Mouse (Mus musculus): ENCODE data around the gene Thsd4. TPM values are rescaled to one million over a fixed set of nuclear protein-coding genes. Genes with fewer than 3 reads are reported as not detected.

Thsd4 gene
- polyA plus RNA-seq, 1 experiment from 2014 or later = 19.5 TPM

DNA sequence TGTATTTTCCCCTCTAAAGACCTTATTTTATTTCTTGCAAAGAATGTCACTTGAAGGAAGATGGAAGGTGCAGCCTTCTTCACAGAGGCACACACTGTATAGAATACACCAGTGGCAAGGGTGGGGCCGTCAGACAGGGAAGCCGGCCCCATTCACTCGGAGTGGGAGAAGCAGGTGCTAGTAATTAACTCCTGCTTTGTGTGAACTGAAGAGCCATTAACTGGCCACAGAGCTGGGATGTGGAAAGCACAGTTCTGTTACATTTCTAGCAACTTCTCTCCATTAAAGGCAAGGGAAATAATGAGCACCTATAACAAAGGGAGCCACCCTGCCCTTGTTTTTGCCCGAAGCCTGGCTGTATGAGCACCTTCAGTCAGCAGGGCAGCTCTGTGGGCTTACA, 374.4 kb downstream of the Thsd4 start:
- no peaks in the 10 kb centered on the region for H3K4me1 ChIP-seq
- H3K36me3 ChIP-seq = no peaks in the 10 kb centered on the region
- H3K27me3 ChIP-seq (ENCODE audit: insufficient read depth, poor library complexity, severe bottlenecking) = no peaks in the 10 kb centered on the region
- WGBS = 80% methylated on average over 4 of the region's 4 CpGs
- H3K4me3 ChIP-seq = no peak overlapping the region
- H3K9me3 ChIP-seq = no peaks in the 10 kb centered on the region
- DNase-seq (ENCODE audit: low spot score) = no peak
- H3K27ac ChIP-seq = no peak overlapping the region

DNA sequence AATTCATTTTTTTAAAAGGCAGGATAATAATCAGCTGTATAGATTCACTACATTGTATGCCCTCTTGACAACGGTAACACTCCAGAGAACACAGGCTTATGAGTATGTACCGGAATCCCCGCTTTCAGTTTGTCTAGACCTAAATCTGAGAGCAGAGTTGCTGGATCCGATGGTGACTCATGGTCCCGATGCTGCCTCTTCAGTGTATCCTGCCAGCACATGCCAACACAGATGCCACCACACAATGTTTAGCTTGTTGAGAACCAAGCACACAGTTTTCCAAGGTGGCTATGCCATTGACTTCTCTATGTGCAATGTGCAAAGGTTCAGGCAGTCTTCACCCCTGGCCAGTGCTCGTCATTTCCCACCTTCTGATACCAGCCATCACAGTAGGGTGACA, 378.0 kb downstream of the Thsd4 start:
- WGBS = 93% methylated on average over 6 of the region's 6 CpGs
- H3K4me1 ChIP-seq = peaks cover 27% of the 10 kb centered on the region
- H3K9me3 ChIP-seq = no peaks in the 10 kb centered on the region
- no peak for DNase-seq (ENCODE audit: low spot score)
- no peak overlapping the region for H3K27ac ChIP-seq
- H3K4me3 ChIP-seq = no peak overlapping the region
- no peaks in the 10 kb centered on the region for H3K36me3 ChIP-seq
- no peaks in the 10 kb centered on the region for H3K27me3 ChIP-seq (ENCODE audit: insufficient read depth, poor library complexity, severe bottlenecking)

DNA sequence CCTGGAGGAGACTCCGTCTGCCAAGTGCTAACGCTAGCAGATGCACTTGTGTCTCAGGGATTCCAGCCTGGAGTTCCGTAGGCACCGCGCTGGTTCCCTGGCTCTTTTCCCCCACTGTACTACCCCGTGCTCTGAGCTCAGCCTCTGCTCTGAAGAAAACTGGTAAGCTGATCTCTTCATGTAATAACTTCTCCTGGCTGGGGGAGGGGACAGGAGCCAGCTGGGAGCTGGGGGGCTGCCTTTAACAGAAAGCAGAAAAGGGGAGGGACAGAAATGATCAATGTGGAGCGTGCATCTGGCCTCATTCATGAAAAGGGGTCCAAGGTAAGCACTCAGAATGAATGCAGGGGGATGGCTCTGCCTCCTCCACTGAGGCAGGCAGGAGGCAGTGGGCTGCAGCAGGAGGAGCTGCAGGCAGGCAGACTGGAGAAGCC, 380.7 kb downstream of the Thsd4 start:
- no peak overlapping the region for H3K27ac ChIP-seq
- no peak for DNase-seq (ENCODE audit: low spot score)
- H3K4me1 ChIP-seq = peaks cover 27% of the 10 kb centered on the region
- no peak overlapping the region for H3K4me3 ChIP-seq
- H3K9me3 ChIP-seq = no peaks in the 10 kb centered on the region
- H3K36me3 ChIP-seq = no peaks in the 10 kb centered on the region
- no peaks in the 10 kb centered on the region for H3K27me3 ChIP-seq (ENCODE audit: insufficient read depth, poor library complexity, severe bottlenecking)
- 59% methylated on average over 7 of the region's 7 CpGs for WGBS

DNA sequence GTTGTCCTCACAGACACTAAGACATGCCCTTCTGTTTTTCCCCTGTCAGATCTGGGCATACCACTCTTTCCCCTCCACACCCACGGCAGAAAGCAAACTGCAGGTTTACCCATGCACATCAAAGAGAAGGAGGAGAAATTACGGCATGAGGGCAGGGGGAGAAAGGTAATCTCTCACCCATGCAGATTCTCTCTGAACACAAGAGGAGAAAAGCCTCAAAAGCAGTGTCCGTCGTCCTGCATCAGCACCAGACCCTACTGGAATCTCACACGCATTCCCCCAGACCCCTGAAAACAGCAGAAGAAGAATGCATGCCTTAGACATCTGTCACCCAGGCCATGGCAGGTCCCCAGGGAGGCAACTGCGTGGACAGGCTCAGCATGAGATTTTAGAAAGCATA, 381.4 kb downstream of the Thsd4 start:
- peak overlapping the region; percentile 2; the same call in 1 of the 2 replicates for H3K27ac ChIP-seq
- 48% methylated on average over 6 of the region's 6 CpGs for WGBS

DNA sequence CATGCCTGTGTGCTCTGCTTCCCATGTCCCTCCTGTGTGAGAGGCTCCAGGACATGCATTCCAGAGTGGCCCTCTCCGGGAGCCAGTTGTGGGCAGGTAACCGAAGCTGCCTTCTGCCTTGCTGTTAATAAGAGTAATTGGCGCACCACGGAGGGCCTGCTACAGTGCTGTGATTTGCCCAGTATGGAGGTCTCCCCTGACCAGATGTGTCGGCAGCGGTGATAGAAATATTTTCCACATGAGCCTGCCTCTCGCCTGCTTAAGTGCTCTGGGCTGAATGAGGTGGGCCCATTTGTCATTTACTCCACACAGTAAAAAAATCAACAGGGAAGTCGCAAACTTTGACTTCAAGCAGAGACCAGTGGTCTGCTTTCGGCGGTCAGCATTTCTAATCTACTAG, 382.4 kb downstream of the Thsd4 start:
- DNase-seq (ENCODE audit: low spot score) = no peak
- Histone ChIP-seq H3K4me3 (no peak overlapping the region), H3K9me3 (no peaks in the 10 kb centered on the region), H3K27ac (peak overlapping the region; percentile 64; the same call in 1 of the 2 replicates), H3K4me1 (peaks cover 27% of the 10 kb centered on the region), H3K36me3 (no peaks in the 10 kb centered on the region), H3K27me3 (ENCODE audit: insufficient read depth, poor library complexity, severe bottlenecking) (no peaks in the 10 kb centered on the region)
- WGBS = 72% methylated on average over 10 of the region's 10 CpGs

More for the DNA sequence above, 381.4 kb downstream of the Thsd4 start:
- no peaks in the 10 kb centered on the region for H3K9me3 ChIP-seq
- H3K4me3 ChIP-seq = no peak overlapping the region
- no peaks in the 10 kb centered on the region for H3K36me3 ChIP-seq
- peaks cover 27% of the 10 kb centered on the region for H3K4me1 ChIP-seq
- DNase-seq (ENCODE audit: low spot score) = no peak
- H3K27me3 ChIP-seq (ENCODE audit: insufficient read depth, poor library complexity, severe bottlenecking) = no peaks in the 10 kb centered on the region

DNA sequence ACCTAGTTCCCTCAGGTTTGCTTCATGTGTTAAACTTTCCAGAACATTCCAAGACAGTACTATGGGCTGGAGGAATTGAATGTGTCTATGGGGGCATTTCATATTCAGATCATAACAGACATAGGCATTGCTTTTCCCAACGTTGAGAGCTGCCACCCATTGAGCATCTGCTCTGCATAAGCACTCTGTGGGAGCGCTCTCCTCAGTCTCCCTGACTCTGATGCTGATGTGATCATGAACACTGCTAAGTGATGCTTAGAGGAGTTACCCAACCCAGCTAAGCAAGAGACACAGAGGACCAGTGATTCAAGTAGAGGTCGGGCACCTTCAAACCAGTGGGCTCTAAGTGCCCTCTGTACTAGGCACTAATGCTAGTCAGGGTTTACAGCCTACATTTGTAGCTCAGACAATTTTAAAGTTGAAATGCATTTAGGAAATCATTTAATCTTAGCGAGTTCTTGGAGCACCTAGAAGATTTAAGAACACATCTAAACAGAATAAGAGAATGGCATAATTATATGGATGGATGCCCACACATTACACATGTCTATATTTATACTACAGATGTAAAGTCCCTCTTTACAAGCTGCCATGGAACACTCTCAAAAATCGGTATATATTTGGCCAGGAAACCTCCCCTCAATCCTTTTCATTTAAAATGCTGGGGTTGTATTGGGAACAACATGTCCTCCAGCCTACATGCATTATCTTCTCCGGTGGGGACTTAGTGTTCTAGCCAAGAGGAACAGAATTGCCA, 392.4 kb downstream of the Thsd4 start:
- 76% methylated on average over 6 of the region's 6 CpGs for WGBS
- no peak overlapping the region for H3K27ac ChIP-seq
- no peaks in the 10 kb centered on the region for H3K9me3 ChIP-seq
- peaks cover 2% of the 10 kb centered on the region for H3K4me1 ChIP-seq
- no peaks in the 10 kb centered on the region for H3K27me3 ChIP-seq (ENCODE audit: insufficient read depth, poor library complexity, severe bottlenecking)
- H3K4me3 ChIP-seq = no peak overlapping the region
- DNase-seq (ENCODE audit: low spot score) = no peak
- no peaks in the 10 kb centered on the region for H3K36me3 ChIP-seq

DNA sequence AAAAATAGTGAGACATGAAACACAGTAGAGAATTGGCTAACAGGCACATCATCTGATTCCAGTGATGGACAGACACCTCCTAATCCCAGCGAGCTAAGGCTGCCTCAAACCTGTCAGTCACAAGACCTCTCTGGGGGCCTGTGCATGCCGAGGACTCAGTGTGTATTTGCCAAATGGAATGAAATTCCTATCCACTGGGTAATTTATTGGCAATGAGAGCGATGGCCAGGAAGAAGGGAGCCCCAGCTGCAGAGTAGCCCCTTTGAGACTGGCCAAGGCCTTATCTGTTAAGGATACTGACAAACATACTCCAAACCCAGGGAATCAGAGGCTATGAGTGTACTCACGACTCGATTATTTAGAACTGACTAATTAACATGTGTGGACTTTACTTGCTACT, 394.9 kb downstream of the Thsd4 start:
- Histone ChIP-seq H3K27me3 (ENCODE audit: insufficient read depth, poor library complexity, severe bottlenecking) (no peaks in the 10 kb centered on the region), H3K4me1 (peaks cover 11% of the 10 kb centered on the region), H3K36me3 (no peaks in the 10 kb centered on the region), H3K4me3 (no peak overlapping the region), H3K9me3 (no peaks in the 10 kb centered on the region), H3K27ac (no peak overlapping the region)
- no peak for DNase-seq (ENCODE audit: low spot score)
- WGBS = 67% methylated on average over 5 of the region's 5 CpGs

DNA sequence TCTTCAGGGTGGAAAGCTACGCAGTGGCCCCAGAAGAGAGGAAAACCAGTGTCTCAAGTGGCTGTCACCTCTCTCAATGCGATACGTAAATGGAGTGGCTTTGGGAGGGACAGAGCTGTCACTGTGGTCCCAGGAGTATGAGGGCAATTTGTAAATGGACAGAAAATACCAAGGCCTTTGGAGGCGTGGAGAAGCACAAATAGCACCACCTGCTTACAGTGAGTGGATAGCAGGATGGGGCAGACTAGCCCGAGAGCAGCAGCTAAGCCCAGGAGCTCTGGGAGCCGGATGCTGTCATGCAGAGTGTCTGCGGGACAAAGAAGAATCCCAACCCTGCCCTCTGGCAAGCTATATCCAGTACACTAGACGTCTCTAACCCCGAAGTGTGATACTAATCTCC, 397.7 kb downstream of the Thsd4 start:
- Histone ChIP-seq H3K27ac (no peak overlapping the region), H3K4me1 (peaks cover 20% of the 10 kb centered on the region), H3K27me3 (ENCODE audit: insufficient read depth, poor library complexity, severe bottlenecking) (no peaks in the 10 kb centered on the region), H3K9me3 (no peaks in the 10 kb centered on the region), H3K4me3 (no peak overlapping the region), H3K36me3 (no peaks in the 10 kb centered on the region)
- WGBS = 58% methylated on average over 9 of the region's 9 CpGs
- no peak for DNase-seq (ENCODE audit: low spot score)

DNA sequence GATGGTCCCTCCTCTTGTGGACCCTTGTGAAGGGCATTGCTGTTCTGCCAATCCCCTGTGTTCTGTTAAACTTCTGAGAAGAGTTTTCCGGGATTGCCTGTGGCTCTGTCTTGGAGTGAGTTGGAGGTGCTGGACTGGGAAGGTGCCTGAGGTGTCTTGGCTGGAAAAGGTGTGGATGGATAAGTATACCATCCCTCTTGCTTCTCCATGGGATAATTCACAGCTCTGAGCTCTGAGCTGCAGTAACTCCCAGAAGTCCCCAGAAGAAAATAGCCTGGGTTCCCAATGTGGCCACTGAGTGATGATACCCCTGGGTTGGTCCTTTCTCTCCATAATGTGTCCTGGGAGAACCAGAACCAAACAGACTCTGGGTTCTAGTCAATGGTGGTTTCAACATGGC, 398.8 kb downstream of the Thsd4 start:
- Histone ChIP-seq H3K4me1 (peaks cover 20% of the 10 kb centered on the region), H3K27ac (no peak overlapping the region), H3K9me3 (no peaks in the 10 kb centered on the region), H3K36me3 (no peaks in the 10 kb centered on the region), H3K27me3 (ENCODE audit: insufficient read depth, poor library complexity, severe bottlenecking) (no peaks in the 10 kb centered on the region), H3K4me3 (no peak overlapping the region)
- 78% methylated on average over 1 of the region's 1 CpGs for whole genome bisulfite sequencing
- no peak for DNase-seq (ENCODE audit: low spot score)

DNA sequence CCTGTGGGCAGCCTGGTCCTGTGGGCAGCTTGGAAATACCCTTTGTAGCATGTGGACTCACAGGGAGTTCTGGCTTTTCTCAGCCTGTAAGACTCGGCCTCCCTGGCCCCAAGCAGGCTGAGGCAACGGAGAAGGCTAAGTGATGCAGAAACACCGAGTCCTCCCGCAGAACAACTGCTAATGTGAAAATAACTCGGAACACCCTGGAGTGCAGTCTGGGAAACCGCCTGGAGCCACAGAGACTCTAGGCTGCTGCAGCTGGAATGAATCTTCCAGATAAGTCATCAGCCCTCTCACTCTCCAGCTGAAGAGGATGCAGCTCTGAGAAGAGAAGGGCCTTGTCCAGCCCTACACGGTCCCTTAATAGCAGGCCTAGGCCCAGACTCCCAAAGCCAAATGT, 402.0 kb downstream of the Thsd4 start:
- Histone ChIP-seq H3K9me3 (no peaks in the 10 kb centered on the region), H3K4me3 (no peak overlapping the region), H3K27ac (0 out of 2 replicates have a peak overlapping the region, but pooled peaks have one; percentile 13), H3K4me1 (peaks cover 20% of the 10 kb centered on the region), H3K36me3 (no peaks in the 10 kb centered on the region), H3K27me3 (ENCODE audit: insufficient read depth, poor library complexity, severe bottlenecking) (no peaks in the 10 kb centered on the region)
- 35% methylated on average over 7 of the region's 7 CpGs for WGBS
- DNase-seq (ENCODE audit: low spot score) = no peak

DNA sequence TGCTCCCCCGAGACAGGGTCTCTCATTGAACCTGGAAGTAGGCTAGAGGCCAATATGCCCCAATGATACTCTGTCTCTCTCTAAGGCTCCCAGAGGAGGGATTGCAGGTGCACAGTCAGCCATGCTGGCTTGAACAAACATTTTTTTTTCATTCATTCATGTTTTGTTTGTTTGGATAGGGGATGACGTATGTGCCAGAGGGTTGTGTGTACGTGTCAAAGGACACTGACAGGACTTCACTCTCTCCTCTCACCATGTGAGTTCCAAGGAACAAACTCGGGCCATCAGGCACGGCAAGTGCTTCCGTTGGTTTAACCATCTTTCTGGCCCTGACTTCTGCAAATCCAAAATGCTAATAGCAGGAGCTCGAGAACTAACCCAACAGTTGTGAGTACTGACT, 404.0 kb downstream of the Thsd4 start:
- Histone ChIP-seq H3K9me3 (no peaks in the 10 kb centered on the region), H3K4me3 (no peak overlapping the region), H3K27ac (no peak overlapping the region), H3K27me3 (ENCODE audit: insufficient read depth, poor library complexity, severe bottlenecking) (no peaks in the 10 kb centered on the region), H3K4me1 (peaks cover 9% of the 10 kb centered on the region), H3K36me3 (no peaks in the 10 kb centered on the region)
- 79% methylated on average over 7 of the region's 7 CpGs for WGBS
- DNase-seq (ENCODE audit: low spot score) = no peak

DNA sequence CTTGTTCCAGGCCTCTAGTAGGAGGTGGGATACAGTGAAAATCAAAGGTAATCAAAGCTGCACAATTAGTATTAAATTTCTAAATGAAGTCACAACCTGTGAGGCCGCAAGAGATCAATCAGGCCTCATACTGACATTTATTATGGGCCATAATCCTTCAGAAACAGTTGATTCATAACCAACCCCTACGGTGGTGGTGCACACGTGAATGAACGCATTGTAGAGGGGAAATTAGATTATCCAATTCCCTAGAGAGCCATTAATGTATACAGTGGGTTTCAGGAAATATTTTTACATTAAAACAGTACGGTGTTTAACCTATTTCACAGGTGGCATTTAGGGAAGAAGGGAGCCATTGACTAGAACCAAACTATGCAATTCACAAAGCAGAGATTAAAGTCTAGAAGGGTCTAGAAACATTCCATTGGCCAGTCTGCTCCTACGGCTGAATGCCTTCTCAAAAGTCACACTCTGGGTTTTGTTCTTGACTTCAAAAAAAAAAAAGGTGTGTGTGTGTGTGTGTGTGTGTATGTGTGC, 406.1 kb downstream of the Thsd4 start:
- no peak for DNase-seq (ENCODE audit: low spot score)
- Histone ChIP-seq H3K27me3 (ENCODE audit: insufficient read depth, poor library complexity, severe bottlenecking) (no peaks in the 10 kb centered on the region), H3K9me3 (no peaks in the 10 kb centered on the region), H3K4me3 (no peak overlapping the region), H3K36me3 (no peaks in the 10 kb centered on the region), H3K4me1 (peaks cover 9% of the 10 kb centered on the region), H3K27ac (no peak overlapping the region)
- 84% methylated on average over 6 of the region's 6 CpGs for WGBS

DNA sequence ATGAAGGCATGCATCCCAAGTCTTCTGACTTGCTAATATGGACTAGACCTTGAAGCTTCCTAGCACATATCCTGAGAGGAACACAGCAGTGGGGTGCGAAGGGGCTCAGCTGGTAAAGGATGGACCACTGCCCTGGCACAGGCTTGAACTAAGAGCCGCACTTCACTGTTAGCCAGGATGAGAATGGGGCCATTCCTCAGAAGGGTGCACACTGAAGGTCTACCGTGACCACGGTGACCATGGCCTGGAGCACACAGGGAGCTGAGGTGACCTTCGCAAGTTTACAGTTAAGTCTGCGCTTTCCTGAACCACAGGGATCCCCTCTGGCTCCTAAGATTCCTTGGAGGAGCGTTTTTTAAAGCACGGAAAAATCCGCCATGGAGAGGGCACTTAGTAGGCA, 406.5 kb downstream of the Thsd4 start:
- H3K4me1 ChIP-seq = peaks cover 9% of the 10 kb centered on the region
- 91% methylated on average over 9 of the region's 9 CpGs for WGBS
- H3K27ac ChIP-seq = no peak overlapping the region

More for the DNA sequence above, 406.5 kb downstream of the Thsd4 start:
- Histone ChIP-seq H3K27me3 (ENCODE audit: insufficient read depth, poor library complexity, severe bottlenecking) (no peaks in the 10 kb centered on the region), H3K9me3 (no peaks in the 10 kb centered on the region), H3K36me3 (no peaks in the 10 kb centered on the region), H3K4me3 (no peak overlapping the region)
- DNase-seq (ENCODE audit: low spot score) = no peak
